ENCODE assay signal across 8 mouse cellular contexts in genomic region chr16:14163731-14164130, GRCm38 (mm10). TPM values are rescaled to one million over a fixed set of nuclear protein-coding genes. Genes with fewer than 3 reads are reported as not detected.
DNase-seq lines count a peak whose midpoint lies in the region; ATAC-seq lines count a peak whose summit lies in the region.

No protein-coding gene starts in this region.

- peak overlapping the region; percentile 95 for H3K27ac ChIP-seq in lung, embryonic 15.5 days
- H3K27ac ChIP-seq in embryonic facial prominence, embryonic 11.5 days (replicated peaks; ENCODE audit: low read depth, low read length), result peak overlapping the region; percentile 86; the same call in 1 of the 2 replicates
- H3K27ac ChIP-seq in intestine, embryonic 16.5 days (ENCODE audit: low read length), result peak overlapping the region; percentile 75; the same call in 1 of the 2 replicates
- H3K27ac ChIP-seq in neural tube, embryonic 15.5 days (replicated peaks), result no peak overlapping the region

- DNase-seq in lung, postnatal 36 days, result no peak
- DNase-seq in embryonic facial prominence, embryonic 11.5 days (ENCODE audit: low spot score), result peak; percentile 27
- DNase-seq in gastrocnemius, postnatal 25 days, result no peak
- DNase-seq in layer of hippocampus, postnatal 36 days, result no peak
- DNase-seq in urinary bladder, adult 18-20 months (ENCODE audit: low spot score in 2 of 2), result no peak

- no peaks in the 10 kb centered on the region for H3K27me3 ChIP-seq in lung, embryonic 15.5 days
- H3K27me3 ChIP-seq in embryonic facial prominence, embryonic 11.5 days (ENCODE audit: control insufficient read depth, insufficient read depth, low read length), result no peaks in the 10 kb centered on the region
- no peaks in the 10 kb centered on the region for H3K27me3 ChIP-seq in intestine, embryonic 16.5 days (replicated peaks; ENCODE audit: control insufficient read depth, insufficient read depth, low read length)
- no peaks in the 10 kb centered on the region for H3K27me3 ChIP-seq in neural tube, embryonic 15.5 days (replicated peaks)

- no peak for ATAC-seq in lung, embryonic 15.5 days (ENCODE audit: borderline replicate concordance, extremely low read depth, low FRiP score, low TSS enrichment)
- ATAC-seq in embryonic facial prominence, embryonic 11.5 days (replicated peaks; ENCODE audit: insufficient number of reproducible peaks, low FRiP score, low TSS enrichment, low read depth), result no peak
- ATAC-seq in intestine, embryonic 16.5 days, result no peak
- ATAC-seq in neural tube, embryonic 15.5 days (ENCODE audit: low FRiP score), result no peak

- H3K4me2 ChIP-seq in lung, embryonic 15.5 days, result peak overlapping the region; percentile 63
- H3K4me2 ChIP-seq in embryonic facial prominence, embryonic 11.5 days (ENCODE audit: low read depth, low read length), result peak overlapping the region; percentile 58
- H3K4me2 ChIP-seq in intestine, embryonic 16.5 days (ENCODE audit: low read depth, low read length), result peak overlapping the region; percentile 72
- H3K4me2 ChIP-seq in neural tube, embryonic 15.5 days, result peak overlapping the region; percentile 76

- H3K36me3 ChIP-seq in lung, embryonic 15.5 days, result peaks cover 6% of the 10 kb centered on the region
- H3K36me3 ChIP-seq in embryonic facial prominence, embryonic 11.5 days (replicated peaks; ENCODE audit: control insufficient read depth, insufficient read depth, low read depth, low read length), result no peaks in the 10 kb centered on the region; the same call in 1 of the 2 replicates
- no peaks in the 10 kb centered on the region for H3K36me3 ChIP-seq in intestine, embryonic 16.5 days (ENCODE audit: control insufficient read depth, insufficient read depth, low read length)
- H3K36me3 ChIP-seq in neural tube, embryonic 15.5 days, result no peaks in the 10 kb centered on the region

- H3K9ac ChIP-seq in lung, embryonic 15.5 days, result peak overlapping the region; percentile 90
- peak overlapping the region; percentile 95 for H3K9ac ChIP-seq in embryonic facial prominence, embryonic 11.5 days (replicated peaks; ENCODE audit: low read length)
- H3K9ac ChIP-seq in intestine, embryonic 16.5 days (ENCODE audit: low read depth, low read length), result peak overlapping the region; percentile 88
- H3K9ac ChIP-seq in neural tube, embryonic 15.5 days (replicated peaks), result peak overlapping the region; percentile 44

- WGBS in lung, embryonic 15.5 days, result 1% methylated on average over 10 of the region's 10 CpGs
- 2% methylated on average over 10 of the region's 10 CpGs for WGBS in embryonic facial prominence, embryonic 11.5 days
- 2% methylated on average over 10 of the region's 10 CpGs for WGBS in intestine, embryonic 16.5 days
- WGBS in neural tube, embryonic 15.5 days, result 3% methylated on average over 10 of the region's 10 CpGs

- H3K4me1 ChIP-seq in lung, embryonic 15.5 days, result peaks cover 27% of the 10 kb centered on the region
- H3K4me1 ChIP-seq in embryonic facial prominence, embryonic 11.5 days (ENCODE audit: control insufficient read depth, insufficient read depth, low read length), result no peaks in the 10 kb centered on the region; the same call in 1 of the 2 replicates
- H3K4me1 ChIP-seq in intestine, embryonic 16.5 days (ENCODE audit: control insufficient read depth, insufficient read depth, low read length), result peaks cover 4% of the 10 kb centered on the region; the same call in 1 of the 2 replicates
- peaks cover 14% of the 10 kb centered on the region for H3K4me1 ChIP-seq in neural tube, embryonic 15.5 days

- no peaks in the 10 kb centered on the region for H3K9me3 ChIP-seq in lung, embryonic 15.5 days
- no peaks in the 10 kb centered on the region for H3K9me3 ChIP-seq in embryonic facial prominence, embryonic 11.5 days (replicated peaks; ENCODE audit: control insufficient read depth, low read length)
- H3K9me3 ChIP-seq in intestine, embryonic 16.5 days (ENCODE audit: control insufficient read depth, low read length), result no peaks in the 10 kb centered on the region
- H3K9me3 ChIP-seq in neural tube, embryonic 15.5 days (replicated peaks), result no peaks in the 10 kb centered on the region

- H3K4me3 ChIP-seq in lung, embryonic 15.5 days, result peak overlapping the region; percentile 77
- peak overlapping the region; percentile 78 for H3K4me3 ChIP-seq in embryonic facial prominence, embryonic 11.5 days (ENCODE audit: low read depth, low read length)
- peak overlapping the region; percentile 73 for H3K4me3 ChIP-seq in intestine, embryonic 16.5 days (ENCODE audit: low read length)
- peak overlapping the region; percentile 60 for H3K4me3 ChIP-seq in neural tube, embryonic 15.5 days (replicated peaks)

RNA-seq across cellular contexts. Expression of gene Marf1, which starts 0.6 kb away (rescaled TPM):
- 15.1 and 15.4 TPM in 2 replicates for polyA plus RNA-seq in lung, embryonic 15.5 days (2015; fragmentation: Nextera tagmentation; extraction: Ambion mirVana)
- 19.1 and 19.2 TPM in 2 replicates for polyA plus RNA-seq in embryonic facial prominence, embryonic 11.5 days (2014; fragmentation: Nextera tagmentation; extraction: Ambion mirVana)
- 11.1 and 11.9 TPM in 2 replicates for polyA plus RNA-seq in intestine, embryonic 16.5 days (2015; fragmentation: Nextera tagmentation; extraction: Ambion mirVana)
- 14.6 and 15.9 TPM in 2 replicates for polyA plus RNA-seq in neural tube, embryonic 15.5 days (2015; fragmentation: Nextera tagmentation; extraction: Ambion mirVana)
- total RNA-seq in gastrocnemius, postnatal 25 days (2021), result 10 to 100 TPM; 16.4 to 18.7 TPM
- 100 to 1,000 TPM; 130 to 136 TPM for total RNA-seq in layer of hippocampus, postnatal 36 days (2021)

RNA-seq across cellular contexts. Expression of gene Nde1, which starts 0.7 kb away (rescaled TPM):
- 137 and 143 TPM in 2 replicates for polyA plus RNA-seq in lung, embryonic 15.5 days (2015; fragmentation: Nextera tagmentation; extraction: Ambion mirVana)
- 161 and 168 TPM in 2 replicates for polyA plus RNA-seq in embryonic facial prominence, embryonic 11.5 days (2014; fragmentation: Nextera tagmentation; extraction: Ambion mirVana)
- 59.2 and 65.8 TPM in 2 replicates for polyA plus RNA-seq in intestine, embryonic 16.5 days (2015; fragmentation: Nextera tagmentation; extraction: Ambion mirVana)
- 18.5 and 36.8 TPM in 2 replicates for polyA plus RNA-seq in neural tube, embryonic 15.5 days (2015; fragmentation: Nextera tagmentation; extraction: Ambion mirVana)
- 10 to 100 TPM; 24.3 to 27.0 TPM for total RNA-seq in gastrocnemius, postnatal 25 days (2021)
- total RNA-seq in layer of hippocampus, postnatal 36 days (2021), result 10 to 100 TPM; 27.2 to 31.6 TPM

Comparison
In these comparisons a context has a peak if more than half of its experiments do, and no peak if none do; other contexts are left out.
1. H3K9ac ChIP-seq: peak in every context shown above with its lines; median percentile 95 in embryonic facial prominence, embryonic 11.5 days; 90 in lung, embryonic 15.5 days; 88 in intestine, embryonic 16.5 days; 44 in neural tube, embryonic 15.5 days.